Mouse (Mus musculus): ENCODE data around the gene Zfp385b. TPM values are rescaled to one million over a fixed set of nuclear protein-coding genes. Genes with fewer than 3 reads are reported as not detected.

Zfp385b gene
- total and polyA plus RNA-seq, 3 experiments, result not detected

- H3K4me1 ChIP-seq (ENCODE audit: control insufficient read depth in 1 of 2, insufficient read depth in 2 of 2), result no peaks in the 10 kb centered on the region
- H3K9ac ChIP-seq (ENCODE audit: insufficient read depth, low read depth), result no peak overlapping the region
- dilution Hi-C loops (cut with MboI; ENCODE audit: extremely low pct_ligation_motif_present, extremely low pct_unique_long_range_greater_than_20kb, low sequenced_read_pairs) (no loop called here), in situ Hi-C loops (cut with MboI; ENCODE audit: low pct_ligation_motif_present, low pct_unique_long_range_greater_than_20kb, low sequenced_read_pairs) (no loop called here)
- no peaks in the 10 kb centered on the region for H3K79me2 ChIP-seq (replicated peaks; ENCODE audit: control insufficient read depth, extremely low read depth, insufficient read depth, poor library complexity, severe bottlenecking)
- H3K36me3 ChIP-seq (replicated peaks in 1 of 2; ENCODE audit: control insufficient read depth in 1 of 2, insufficient read depth in 1 of 2, low read length in 1 of 2), result no peaks in the 10 kb centered on the region
- no peak overlapping the region for H3K4me3 ChIP-seq (replicated peaks in 1 of 3; ENCODE audit: low read depth in 2 of 3, low read length in 2 of 3, poor library complexity in 1 of 3)
- peaks cover 72% of the 10 kb centered on the region for H3K9me3 ChIP-seq (replicated peaks; ENCODE audit: low read length)
- no peak overlapping the region for H3K27ac ChIP-seq (ENCODE audit: insufficient read depth, low read depth)
- TF ChIP-seq USF1 (IDR thresholded peaks at IDR 0.05; ENCODE audit: low read depth, low read length) (no peak), UBTF (IDR thresholded peaks at IDR 0.05; ENCODE audit: low read depth, low read length) (no peak), ZMIZ1 (IDR thresholded peaks at IDR 0.05; ENCODE audit: low read depth, low read length) (no peak), CHD2 (IDR thresholded peaks at IDR 0.05; ENCODE audit: low read length) (no peak), RCOR1 (conservative IDR thresholded peaks at IDR 0.05; ENCODE audit: low read depth, low read length) (no peak), MEF2A (IDR thresholded peaks at IDR 0.05; ENCODE audit: borderline replicate concordance, low read depth, low read length) (no peak), ZC3H11A (IDR thresholded peaks at IDR 0.05; ENCODE audit: low read depth, low read length) (no peak), KAT2A (IDR thresholded peaks at IDR 0.05; ENCODE audit: insufficient replicate concordance, low read length) (no peak), GABPA (IDR thresholded peaks at IDR 0.05; ENCODE audit: insufficient replicate concordance, low read depth, low read length) (no peak), PAX5 (IDR thresholded peaks at IDR 0.05; ENCODE audit: low read length) (no peak), MXI1 (IDR thresholded peaks at IDR 0.05; ENCODE audit: low read depth, low read length) (no peak), JUND (conservative IDR thresholded peaks at IDR 0.05; ENCODE audit: low read depth, low read length) (no peak), BHLHE40 (IDR thresholded peaks at IDR 0.05; ENCODE audit: low read depth, low read length) (no peak)
- DNase-seq (ENCODE audit: extremely low read depth), result no peak
- no peak overlapping the region for H3K4me2 ChIP-seq (ENCODE audit: insufficient read depth, low read depth, poor library complexity, severe bottlenecking)
- H3K27me3 ChIP-seq (replicated peaks), result no peaks in the 10 kb centered on the region
Measured at GRCm38 (mm10) chr2:77440591-77440990, 378.8 kb downstream of the Zfp385b start.

GRCm38 (mm10) chr2:77436241-77436759 is 383.1 kb downstream of the Zfp385b start:
- no peaks in the 10 kb centered on the region for H3K27me3 ChIP-seq (replicated peaks)
- H3K4me1 ChIP-seq (ENCODE audit: control insufficient read depth in 1 of 2, insufficient read depth in 2 of 2), result no peaks in the 10 kb centered on the region
- H3K9me3 ChIP-seq (replicated peaks; ENCODE audit: low read length), result peaks cover 72% of the 10 kb centered on the region
- H3K9ac ChIP-seq (ENCODE audit: insufficient read depth, low read depth), result no peak overlapping the region
- no peak overlapping the region for H3K4me2 ChIP-seq (ENCODE audit: insufficient read depth, low read depth, poor library complexity, severe bottlenecking)
- H3K27ac ChIP-seq (ENCODE audit: insufficient read depth, low read depth), result no peak overlapping the region
- H3K4me3 ChIP-seq (replicated peaks in 1 of 3; ENCODE audit: low read depth in 2 of 3, low read length in 2 of 3, poor library complexity in 1 of 3), result no peak overlapping the region
- H3K36me3 ChIP-seq (replicated peaks in 1 of 2; ENCODE audit: control insufficient read depth in 1 of 2, insufficient read depth in 1 of 2, low read length in 1 of 2), result no peaks in the 10 kb centered on the region
- dilution Hi-C loops (cut with MboI; ENCODE audit: extremely low pct_ligation_motif_present, extremely low pct_unique_long_range_greater_than_20kb, low sequenced_read_pairs) (no loop called here), in situ Hi-C loops (cut with MboI; ENCODE audit: low pct_ligation_motif_present, low pct_unique_long_range_greater_than_20kb, low sequenced_read_pairs) (no loop called here)
- no peak for TF ChIP-seq MAZ (IDR thresholded peaks at IDR 0.05; ENCODE audit: low read depth, low read length)
- TF ChIP-seq USF1 (IDR thresholded peaks at IDR 0.05; ENCODE audit: low read depth, low read length), result no peak
- TF ChIP-seq SMC3 (IDR thresholded peaks at IDR 0.05; ENCODE audit: low read depth, low read length), result no peak
- no peak for TF ChIP-seq MXI1 (IDR thresholded peaks at IDR 0.05; ENCODE audit: low read depth, low read length)
- no peak for TF ChIP-seq RAD21 (IDR thresholded peaks at IDR 0.05; ENCODE audit: low read depth, low read length)
- TF ChIP-seq MEF2A (IDR thresholded peaks at IDR 0.05; ENCODE audit: borderline replicate concordance, low read depth, low read length), result no peak
- TF ChIP-seq MAX (IDR thresholded peaks at IDR 0.05; ENCODE audit: low read length), result no peak
- TF ChIP-seq EP300 (IDR thresholded peaks at IDR 0.05; ENCODE audit: low read length), result no peak
- no peak for TF ChIP-seq TCF12 (IDR thresholded peaks at IDR 0.05; ENCODE audit: low read depth, low read length)
- no peak for TF ChIP-seq E2F4 (IDR thresholded peaks at IDR 0.05; ENCODE audit: insufficient replicate concordance, low read depth, low read length)
- TF ChIP-seq RCOR1 (conservative IDR thresholded peaks at IDR 0.05; ENCODE audit: low read depth, low read length), result no peak
- no peak for TF ChIP-seq NRF1 (IDR thresholded peaks at IDR 0.05; ENCODE audit: low read depth, low read length)
- TF ChIP-seq HCFC1 (IDR thresholded peaks at IDR 0.05; ENCODE audit: low read depth, low read length), result no peak
- no peak for TF ChIP-seq ZMIZ1 (IDR thresholded peaks at IDR 0.05; ENCODE audit: low read depth, low read length)
- TF ChIP-seq BHLHE40 (IDR thresholded peaks at IDR 0.05; ENCODE audit: low read depth, low read length), result no peak
- no peak for TF ChIP-seq KAT2A (IDR thresholded peaks at IDR 0.05; ENCODE audit: insufficient replicate concordance, low read length)
- no peak for TF ChIP-seq ETS1 (conservative IDR thresholded peaks at IDR 0.05; ENCODE audit: low read depth, low read length)
- no peak for TF ChIP-seq GABPA (IDR thresholded peaks at IDR 0.05; ENCODE audit: insufficient replicate concordance, low read depth, low read length)
- no peak for TF ChIP-seq USF2 (conservative IDR thresholded peaks at IDR 0.05; ENCODE audit: low read depth, low read length)
- TF ChIP-seq ZC3H11A (IDR thresholded peaks at IDR 0.05; ENCODE audit: low read depth, low read length), result no peak
- no peak for DNase-seq (ENCODE audit: extremely low read depth)
- no peaks in the 10 kb centered on the region for H3K79me2 ChIP-seq (replicated peaks; ENCODE audit: control insufficient read depth, extremely low read depth, insufficient read depth, poor library complexity, severe bottlenecking)

Data from CH12.LX (cell line).